Mouse (Mus musculus): ENCODE results near the gene Zscan22. TPM values are rescaled to one million over a fixed set of nuclear protein-coding genes. Genes with fewer than 3 reads are reported as not detected.
A peak's percentile ranks its signal among the peaks of the same experiment; 100 is the strongest.
"Not testable (repeated sequence)": the region's sequence is repeated elsewhere in the genome, so short reads cannot be mapped to it uniquely, and the experiment has no call there.

Zscan22 gene
- polyA plus RNA-seq, 1 experiment: 5.6 TPM

- WGBS: 5% methylated on average over 65 of the region's 65 CpGs
- Histone ChIP-seq H3K27me3 (ENCODE audit: control insufficient read depth, insufficient read depth, low read length) (no peaks in the 10 kb centered on the region; the same call in 1 of the 2 replicates), H3K36me3 (ENCODE audit: control insufficient read depth, insufficient read depth, low read length) (peaks cover 34% of the 10 kb centered on the region), H3K4me1 (ENCODE audit: control insufficient read depth, insufficient read depth, insufficient read length, low read length) (peaks cover 7% of the 10 kb centered on the region), H3K4me3 (ENCODE audit: low read depth, low read length) (peak overlapping the region; percentile 38), H3K27ac (ENCODE audit: insufficient read depth, low read depth, low read length) (no peak overlapping the region)
- no peak for TF ChIP-seq POLR2A (IDR thresholded peaks at IDR 0.05; ENCODE audit: low read depth, low read length)
- no peak for TF ChIP-seq CTCF (IDR thresholded peaks at IDR 0.05; ENCODE audit: extremely low read depth, insufficient read length, insufficient replicate concordance, low read depth, low read length)
Observed at GRCm38 (mm10) chr7:12927693-12928589, 30.3 kb downstream of the Zscan22 start.

- H3K4me1 ChIP-seq (ENCODE audit: control insufficient read depth, insufficient read depth, insufficient read length, low read length): no peaks in the 10 kb centered on the region
- no peaks in the 10 kb centered on the region for H3K36me3 ChIP-seq (ENCODE audit: control insufficient read depth, insufficient read depth, low read length)
- no peak overlapping the region for H3K4me3 ChIP-seq (ENCODE audit: low read depth, low read length)
- no peak overlapping the region for H3K27ac ChIP-seq (ENCODE audit: insufficient read depth, low read depth, low read length)
- WGBS: 81% methylated on average over 4 of the region's 4 CpGs
- no peaks in the 10 kb centered on the region for H3K27me3 ChIP-seq (ENCODE audit: control insufficient read depth, insufficient read depth, low read length)
- TF ChIP-seq POLR2A (IDR thresholded peaks at IDR 0.05; ENCODE audit: low read depth, low read length) (no peak), CTCF (IDR thresholded peaks at IDR 0.05; ENCODE audit: extremely low read depth, insufficient read length, insufficient replicate concordance, low read depth, low read length) (no peak)
Observed at GRCm38 (mm10) chr7:12933615-12934140, 36.1 kb downstream of the Zscan22 start.

- no peaks in the 10 kb centered on the region for H3K4me1 ChIP-seq (ENCODE audit: control insufficient read depth, insufficient read depth, insufficient read length, low read length)
- TF ChIP-seq CTCF (IDR thresholded peaks at IDR 0.05; ENCODE audit: extremely low read depth, insufficient read length, insufficient replicate concordance, low read depth, low read length) (no peak), POLR2A (IDR thresholded peaks at IDR 0.05; ENCODE audit: low read depth, low read length) (no peak)
- no peak overlapping the region for H3K4me3 ChIP-seq (ENCODE audit: low read depth, low read length)
- H3K27me3 ChIP-seq (ENCODE audit: control insufficient read depth, insufficient read depth, low read length): no peaks in the 10 kb centered on the region
- no peaks in the 10 kb centered on the region for H3K36me3 ChIP-seq (ENCODE audit: control insufficient read depth, insufficient read depth, low read length)
- no peak overlapping the region for H3K27ac ChIP-seq (ENCODE audit: insufficient read depth, low read depth, low read length)
- 53% methylated on average over 3 of the region's 3 CpGs for WGBS
Observed at GRCm38 (mm10) chr7:12934808-12935207, 37.2 kb downstream of the Zscan22 start.

- not testable (repeated sequence) for H3K36me3 ChIP-seq (ENCODE audit: control insufficient read depth, insufficient read depth, low read length); H3K27ac ChIP-seq (ENCODE audit: insufficient read depth, low read depth, low read length); H3K4me3 ChIP-seq (ENCODE audit: low read depth, low read length); H3K27me3 ChIP-seq (ENCODE audit: control insufficient read depth, insufficient read depth, low read length); H3K4me1 ChIP-seq (ENCODE audit: control insufficient read depth, insufficient read depth, insufficient read length, low read length)
- 90% methylated on average over 4 of the region's 4 CpGs for WGBS
Observed at GRCm38 (mm10) chr7:12937254-12937803, 39.7 kb downstream of the Zscan22 start.

- WGBS: 86% methylated on average over 4 of the region's 4 CpGs
- H3K36me3 ChIP-seq (ENCODE audit: control insufficient read depth, insufficient read depth, low read length): no peaks in the 10 kb centered on the region
- H3K27ac ChIP-seq (ENCODE audit: insufficient read depth, low read depth, low read length): no peak overlapping the region
- no peak overlapping the region for H3K4me3 ChIP-seq (ENCODE audit: low read depth, low read length)
- no peak for TF ChIP-seq CTCF (IDR thresholded peaks at IDR 0.05; ENCODE audit: extremely low read depth, insufficient read length, insufficient replicate concordance, low read depth, low read length)
- TF ChIP-seq POLR2A (IDR thresholded peaks at IDR 0.05; ENCODE audit: low read depth, low read length): no peak
- no peaks in the 10 kb centered on the region for H3K27me3 ChIP-seq (ENCODE audit: control insufficient read depth, insufficient read depth, low read length)
- H3K4me1 ChIP-seq (ENCODE audit: control insufficient read depth, insufficient read depth, insufficient read length, low read length): no peaks in the 10 kb centered on the region
Observed at GRCm38 (mm10) chr7:12940599-12940998, 43.0 kb downstream of the Zscan22 start.

GRCm38 (mm10) chr7:12943488-12943887 is 45.9 kb downstream of the Zscan22 start:
- H3K27me3 ChIP-seq (ENCODE audit: control insufficient read depth, insufficient read depth, low read length): no peaks in the 10 kb centered on the region
- H3K36me3 ChIP-seq (ENCODE audit: control insufficient read depth, insufficient read depth, low read length): no peaks in the 10 kb centered on the region
- peak; percentile 30; the same call in 1 of the 2 replicates for TF ChIP-seq CTCF (IDR thresholded peaks at IDR 0.05; ENCODE audit: extremely low read depth, insufficient read length, insufficient replicate concordance, low read depth, low read length)
- no peak for TF ChIP-seq POLR2A (IDR thresholded peaks at IDR 0.05; ENCODE audit: low read depth, low read length)
- no peak overlapping the region for H3K4me3 ChIP-seq (ENCODE audit: low read depth, low read length)
- no peak overlapping the region for H3K27ac ChIP-seq (ENCODE audit: insufficient read depth, low read depth, low read length)
- no peaks in the 10 kb centered on the region for H3K4me1 ChIP-seq (ENCODE audit: control insufficient read depth, insufficient read depth, insufficient read length, low read length)
